Mouse (Mus musculus) erythroblast, embryonic 14.5 days (primary cell): Measurements from ENCODE around the gene Fam192a. TPM values are rescaled to one million over a fixed set of nuclear protein-coding genes. Genes with fewer than 3 reads are reported as not detected.

Experiments used
- H3K27me3 ChIP-seq: 2 replicates; pipeline ENCODE4 v1.6.1; 2012; ENCODE audit warnings: inconsistent platforms; ENCODE audit not compliant: control insufficient read depth
- H3K36me3 ChIP-seq: 2 replicates; pipeline ENCODE4 v1.6.1; 2012; ENCODE audit warnings: mild to moderate bottlenecking, inconsistent platforms; ENCODE audit not compliant: control insufficient read depth
- H3K4me1 ChIP-seq: 2 replicates; pipeline ENCODE4 v1.6.1; 2012; ENCODE audit warnings: inconsistent platforms; ENCODE audit not compliant: control insufficient read depth
- H3K4me3 ChIP-seq: replicated peaks from 2 replicates; pipeline ENCODE3; 2012; ENCODE audit warnings: moderate library complexity, mild to moderate bottlenecking, inconsistent platforms
- H3K9me3 ChIP-seq: 2 replicates; pipeline ENCODE4 v1.6.1; 2012; ENCODE audit warnings: low read length, inconsistent platforms, mixed read lengths; ENCODE audit not compliant: control insufficient read depth
- GATA1 ChIP-seq: IDR thresholded peaks from 2 replicates; pipeline ENCODE4 v1.6.1; 2012; ENCODE audit warnings: low read length, inconsistent platforms, mixed read lengths
- TAL1 ChIP-seq: IDR thresholded peaks from 3 replicates; pipeline ENCODE4 v1.6.1; 2012; ENCODE audit warnings: low read length, inconsistent platforms, mixed read lengths
- polyA plus RNA-seq: library from polyadenylated mRNA; stranded (reverse); fragments of >175 nt; gene quantifications from 2 replicates; pipeline ENCODE4 v1.2.3, GENCODE M21; 2012

Gene Fam192a
- polyA plus RNA-seq, 1 experiment: 3.9 TPM

DNA sequence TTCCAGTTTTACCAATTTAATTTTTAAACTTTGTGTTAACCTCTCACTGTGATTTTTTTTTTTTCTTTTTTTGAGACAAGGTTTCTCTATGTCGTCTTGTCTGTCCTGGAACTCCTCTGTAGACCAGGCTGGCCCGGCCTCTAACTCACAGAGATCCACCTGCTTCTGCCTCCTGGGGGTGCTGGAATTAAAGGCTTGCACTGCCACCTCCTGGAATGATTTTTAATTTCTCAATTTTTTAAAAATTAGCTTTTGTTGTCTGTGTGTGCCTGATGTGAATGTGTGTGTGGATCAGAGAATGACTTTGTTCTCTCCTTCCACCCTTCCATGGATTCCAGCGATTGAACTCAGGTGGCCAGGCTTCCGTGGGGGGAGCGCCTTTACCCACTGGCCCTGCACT is 5.3 kb upstream of the Fam192a start:
- H3K27me3 ChIP-seq: no peaks in the 10 kb centered on the region
- no peak overlapping the region for H3K4me3 ChIP-seq
- TF ChIP-seq TAL1: no peak
- TF ChIP-seq GATA1: no peak
- H3K36me3 ChIP-seq: peaks cover 6% of the 10 kb centered on the region
- H3K9me3 ChIP-seq: no peaks in the 10 kb centered on the region
- H3K4me1 ChIP-seq: peaks cover 17% of the 10 kb centered on the region

DNA sequence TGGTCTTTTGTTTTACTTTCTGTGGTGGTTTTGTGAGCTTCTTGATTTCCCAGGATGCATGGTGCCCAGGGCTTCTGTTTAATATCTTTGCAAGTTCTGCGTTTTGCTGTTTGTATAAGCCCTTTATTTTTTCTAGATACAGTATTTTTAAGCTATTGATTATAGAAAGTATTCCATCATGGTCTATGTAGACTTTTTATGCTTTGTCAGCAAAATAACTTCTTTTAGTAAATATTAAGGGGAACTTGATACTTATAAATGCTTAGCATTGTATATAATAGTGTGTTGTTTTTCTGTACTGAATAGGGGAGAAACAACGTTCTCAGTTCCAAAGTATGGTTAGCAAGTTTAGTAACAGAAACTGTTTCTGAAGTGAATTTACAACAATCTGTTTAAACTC is 2.2 kb upstream of the Fam192a start:
- Histone ChIP-seq H3K27me3 (no peaks in the 10 kb centered on the region), H3K36me3 (peaks cover 6% of the 10 kb centered on the region), H3K4me1 (peaks cover 35% of the 10 kb centered on the region), H3K4me3 (no peak overlapping the region), H3K9me3 (no peaks in the 10 kb centered on the region)
- TF ChIP-seq GATA1 (no peak), TAL1 (no peak)

DNA sequence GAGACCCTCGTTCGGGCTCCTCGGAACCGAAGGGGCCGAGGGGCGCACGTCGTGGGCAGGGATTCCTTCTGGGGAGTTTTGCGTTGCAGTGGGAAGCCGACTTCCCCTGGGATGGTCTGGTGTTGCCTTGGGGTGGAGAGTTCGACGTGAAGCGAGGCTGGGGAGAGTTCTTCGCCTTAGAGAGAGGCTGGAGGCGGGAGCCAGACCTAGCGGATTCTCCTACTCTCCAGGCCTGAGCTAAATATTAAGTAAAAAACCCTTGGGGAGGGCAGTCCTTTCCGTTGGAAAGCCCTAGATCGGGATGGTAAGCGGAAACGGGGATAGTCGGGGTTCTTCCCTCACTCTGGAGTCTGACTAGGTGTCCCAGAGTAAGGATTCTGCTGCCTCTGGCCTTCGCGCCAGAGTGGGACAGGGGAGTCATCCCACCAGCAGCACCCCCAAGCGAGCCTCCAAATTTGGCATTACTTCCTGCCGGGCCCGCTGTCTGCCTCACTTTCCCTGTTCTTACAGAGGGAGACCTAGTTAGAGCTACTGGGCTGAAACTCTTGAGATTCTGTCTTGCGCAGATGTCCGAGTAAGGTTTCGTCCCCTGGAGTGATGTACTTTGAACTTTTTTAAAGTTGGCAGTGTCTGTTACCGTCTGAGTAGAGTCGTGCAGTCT is 804 bp upstream of the Fam192a start:
- H3K4me1 ChIP-seq: peaks cover 41% of the 10 kb centered on the region
- no peak for TF ChIP-seq TAL1
- TF ChIP-seq GATA1: no peak
- H3K27me3 ChIP-seq: no peaks in the 10 kb centered on the region
- peak overlapping the region; percentile 100 for H3K4me3 ChIP-seq
- H3K36me3 ChIP-seq: peaks cover 7% of the 10 kb centered on the region
- H3K9me3 ChIP-seq: no peaks in the 10 kb centered on the region

DNA sequence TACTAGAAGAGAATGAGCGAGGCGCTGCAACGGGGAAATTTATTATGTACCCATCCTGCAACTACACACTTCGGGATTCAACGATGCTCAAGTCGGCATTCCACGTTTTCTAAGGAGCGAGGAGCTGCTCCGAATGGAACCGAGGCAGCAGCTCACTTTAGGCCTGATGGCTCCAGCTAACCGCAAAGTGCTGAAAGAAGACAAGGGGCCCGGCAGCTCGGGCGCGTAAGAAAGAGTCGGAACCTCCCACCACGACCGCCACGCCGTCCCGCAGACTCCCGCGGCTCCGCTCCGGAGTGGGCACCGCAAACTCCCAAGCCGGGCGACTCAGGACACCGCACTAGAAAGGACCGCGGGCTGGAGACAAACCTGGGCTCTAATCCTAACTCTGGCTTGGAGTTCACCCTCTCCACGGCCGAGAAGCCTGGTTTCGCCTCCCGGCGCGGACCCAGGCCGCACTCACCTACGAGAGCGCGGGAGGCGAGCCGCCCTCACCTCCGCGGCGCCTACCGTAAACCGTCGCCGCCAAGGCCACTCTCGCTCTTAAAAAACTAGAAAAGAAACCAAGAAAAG is 677 bp downstream of the Fam192a start:
- Histone ChIP-seq H3K4me3 (peak overlapping the region; percentile 100), H3K4me1 (peaks cover 41% of the 10 kb centered on the region), H3K9me3 (no peaks in the 10 kb centered on the region), H3K36me3 (peaks cover 11% of the 10 kb centered on the region), H3K27me3 (no peaks in the 10 kb centered on the region)
- TF ChIP-seq GATA1 (no peak), TAL1 (no peak)

DNA sequence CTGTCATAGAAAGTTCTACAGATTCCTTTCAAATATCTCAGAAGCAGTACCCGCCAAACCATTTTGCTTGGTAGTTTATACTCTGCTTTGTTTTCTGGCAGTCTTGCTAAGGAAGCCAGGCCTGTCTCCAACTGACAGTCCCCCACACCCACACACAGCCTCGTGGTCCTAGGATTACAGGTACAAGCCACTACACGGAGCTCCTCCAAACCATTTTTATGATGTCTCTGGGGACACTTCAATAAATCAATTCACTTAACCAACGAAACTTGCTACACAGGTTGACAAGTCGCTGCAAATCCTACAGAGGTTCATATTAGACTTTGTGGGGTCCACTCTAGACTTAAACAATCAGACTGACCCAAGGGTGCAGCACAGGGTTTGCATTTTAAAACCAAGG is 1.3 kb downstream of the Fam192a start:
- Histone ChIP-seq H3K27me3 (no peaks in the 10 kb centered on the region), H3K4me3 (peak overlapping the region; percentile 100), H3K4me1 (peaks cover 41% of the 10 kb centered on the region), H3K9me3 (no peaks in the 10 kb centered on the region), H3K36me3 (peaks cover 18% of the 10 kb centered on the region)
- TF ChIP-seq TAL1 (no peak), GATA1 (no peak)

DNA sequence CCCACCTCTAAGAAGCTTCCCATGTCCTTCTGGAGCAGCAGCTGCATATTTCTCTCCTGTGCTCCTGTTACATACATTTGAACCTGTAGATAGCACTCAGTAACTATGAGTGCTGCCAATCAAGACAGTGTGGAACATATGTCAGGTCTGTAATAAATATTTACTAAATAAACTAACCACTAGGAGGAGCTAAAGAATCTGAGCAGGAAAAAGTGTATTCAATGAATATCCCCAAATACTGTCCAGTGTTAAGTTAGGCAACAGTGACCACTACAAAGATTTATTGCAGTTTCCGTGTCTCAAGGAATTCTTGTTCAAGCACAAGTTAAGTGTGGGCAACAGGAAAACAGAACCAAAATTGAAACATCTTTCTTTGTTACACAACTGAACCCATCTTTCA is 7.6 kb downstream of the Fam192a start:
- Histone ChIP-seq H3K27me3 (no peaks in the 10 kb centered on the region), H3K9me3 (no peaks in the 10 kb centered on the region), H3K4me1 (peaks cover 8% of the 10 kb centered on the region), H3K4me3 (no peak overlapping the region), H3K36me3 (peaks cover 47% of the 10 kb centered on the region)
- TF ChIP-seq TAL1 (no peak), GATA1 (no peak)

DNA sequence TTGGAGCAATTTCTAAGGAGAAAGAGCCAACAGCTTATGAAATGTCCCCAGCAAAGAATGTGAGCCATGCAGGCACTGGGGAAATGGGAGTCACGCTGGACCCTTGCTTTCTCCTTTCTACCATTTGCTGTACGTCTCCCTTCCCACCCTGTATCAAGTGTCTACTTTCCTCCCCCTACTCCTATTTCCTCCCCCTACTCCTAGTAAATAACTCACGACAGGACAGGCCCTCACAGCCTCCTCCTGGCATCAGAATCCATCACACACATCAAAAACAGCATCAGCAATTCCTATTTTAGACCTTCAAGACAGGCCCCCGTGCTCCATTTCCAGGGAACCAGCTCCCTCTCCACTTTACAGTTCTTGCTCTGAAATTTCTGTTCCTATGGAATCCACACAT is 10.1 kb downstream of the Fam192a start:
- peaks cover 64% of the 10 kb centered on the region for H3K36me3 ChIP-seq
- no peak overlapping the region for H3K4me3 ChIP-seq
- no peaks in the 10 kb centered on the region for H3K27me3 ChIP-seq
- TF ChIP-seq GATA1: no peak
- TF ChIP-seq TAL1: no peak
- H3K9me3 ChIP-seq: no peaks in the 10 kb centered on the region
- peaks cover 3% of the 10 kb centered on the region for H3K4me1 ChIP-seq

DNA sequence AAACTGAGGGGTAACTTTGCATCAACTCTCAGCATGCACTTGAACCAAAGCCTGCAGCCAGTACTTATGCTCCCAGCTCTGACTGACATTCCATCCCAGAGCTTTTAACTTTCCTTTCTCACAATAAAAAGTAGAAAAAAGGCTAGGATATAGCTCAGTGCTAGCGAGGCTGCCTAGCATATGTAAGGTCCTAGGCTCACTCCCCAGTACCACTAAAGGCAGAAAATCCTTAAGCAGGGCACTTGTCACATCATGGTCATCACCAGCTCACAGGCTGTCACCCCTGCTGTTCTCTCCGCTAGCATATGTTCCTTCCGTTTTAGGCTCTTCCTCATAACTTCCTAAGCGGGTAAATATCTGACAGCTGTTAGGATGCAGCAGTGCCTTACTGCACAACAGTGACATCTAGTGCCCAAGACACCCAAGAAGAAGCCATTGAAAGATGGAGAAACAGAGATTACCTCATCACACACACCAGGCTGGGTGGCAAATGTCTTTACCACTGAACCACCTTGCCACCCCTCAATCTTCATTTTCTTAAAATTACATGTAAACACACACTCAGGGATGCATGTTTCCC is 17.5 kb downstream of the Fam192a start:
- Histone ChIP-seq H3K9me3 (no peaks in the 10 kb centered on the region), H3K36me3 (peaks cover 97% of the 10 kb centered on the region)

DNA sequence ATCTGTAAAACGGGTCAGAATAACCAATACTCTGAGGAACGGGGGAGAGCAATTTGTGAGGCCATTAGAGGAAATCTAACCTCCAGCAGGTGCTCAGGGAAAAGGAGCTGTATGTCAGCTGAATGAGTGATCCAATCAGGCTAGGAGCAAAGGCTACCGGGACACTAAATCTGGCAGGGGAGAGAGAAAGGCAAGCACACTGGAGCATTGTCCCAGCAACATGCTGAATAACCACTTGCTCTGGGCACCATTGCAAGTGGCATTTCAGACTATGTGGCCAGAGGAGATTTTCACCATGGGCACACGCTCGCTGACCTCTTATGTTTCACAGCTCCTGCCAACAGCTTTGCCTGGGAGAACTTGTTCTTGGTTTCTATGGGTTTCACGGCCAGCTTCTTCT is 19.2 kb downstream of the Fam192a start:
- Histone ChIP-seq H3K27me3 (no peaks in the 10 kb centered on the region), H3K4me3 (no peak overlapping the region), H3K9me3 (no peaks in the 10 kb centered on the region), H3K36me3 (peaks cover 97% of the 10 kb centered on the region), H3K4me1 (no peaks in the 10 kb centered on the region)
- no peak for TF ChIP-seq TAL1
- no peak for TF ChIP-seq GATA1

More for the DNA sequence above, 17.5 kb downstream of the Fam192a start:
- Histone ChIP-seq H3K4me1 (no peaks in the 10 kb centered on the region), H3K27me3 (no peaks in the 10 kb centered on the region), H3K4me3 (no peak overlapping the region)
- TF ChIP-seq TAL1 (no peak), GATA1 (no peak)
